7 mouse cellular contexts compared by ENCODE assay signal in genomic region chr9:66805951-66806350, GRCm38 (mm10). TPM values are rescaled to one million over a fixed set of nuclear protein-coding genes. Genes with fewer than 3 reads are reported as not detected.
DNase-seq lines count a peak whose midpoint lies in the region; ATAC-seq and TF ChIP-seq lines count a peak whose summit lies in the region.
"Not testable (repeated sequence)": the region's sequence is repeated elsewhere in the genome, so short reads cannot be mapped to it uniquely, and the experiment has no call there.

No protein-coding gene starts in this region.

- peak overlapping the region; percentile 44; the same call in 1 of the 2 replicates for H3K9ac ChIP-seq in forebrain, embryonic 16.5 days (replicated peaks; ENCODE audit: low read depth, low read length)
- not testable (repeated sequence) for H3K9ac ChIP-seq in hindbrain, embryonic 11.5 days (ENCODE audit: low read depth, low read length); liver, embryonic 14.5 days (replicated peaks)
- peak overlapping the region; percentile 50 for H3K9ac ChIP-seq in kidney, embryonic 16.5 days (replicated peaks; ENCODE audit: low read length)
- H3K9ac ChIP-seq in midbrain, embryonic 15.5 days = 0 out of 2 replicates have a peak overlapping the region, but pooled peaks have one; percentile 20

- 1% methylated on average over 36 of the region's 37 CpGs for WGBS in embryonic facial prominence, embryonic 10.5 days
- 1% methylated on average over 23 of the region's 37 CpGs for WGBS in forebrain, embryonic 16.5 days
- WGBS in hindbrain, embryonic 11.5 days = 1% methylated on average over 26 of the region's 37 CpGs
- WGBS in kidney, embryonic 16.5 days = 2% methylated on average over 30 of the region's 37 CpGs
- 4% methylated on average over 30 of the region's 37 CpGs for WGBS in liver, embryonic 14.5 days (ENCODE audit: insufficient replicate concordance)
- 1% methylated on average over 33 of the region's 37 CpGs for WGBS in midbrain, embryonic 15.5 days

- TF ChIP-seq EP300 in liver, embryonic 14.5 days (IDR thresholded peaks at IDR 0.05; ENCODE audit: low read depth) = not testable (repeated sequence)

- not testable (repeated sequence) for H3K36me3 ChIP-seq in embryonic facial prominence, embryonic 10.5 days (replicated peaks); forebrain, embryonic 16.5 days (ENCODE audit: control insufficient read depth, insufficient read depth); hindbrain, embryonic 11.5 days (ENCODE audit: control insufficient read depth, insufficient read depth, low read length); kidney, embryonic 16.5 days (ENCODE audit: insufficient read depth, low read length); liver, embryonic 14.5 days (replicated peaks; ENCODE audit: control insufficient read depth, insufficient read depth, low read depth); midbrain, embryonic 15.5 days (replicated peaks)

- peak overlapping the region; percentile 49 for H3K4me2 ChIP-seq in forebrain, embryonic 16.5 days (ENCODE audit: low read length)
- not testable (repeated sequence) for H3K4me2 ChIP-seq in hindbrain, embryonic 11.5 days (replicated peaks; ENCODE audit: low read depth, low read length)
- peak overlapping the region; percentile 51 for H3K4me2 ChIP-seq in kidney, embryonic 16.5 days (replicated peaks; ENCODE audit: low read depth, low read length)
- H3K4me2 ChIP-seq in liver, embryonic 14.5 days (ENCODE audit: low read depth) = peak overlapping the region; percentile 24; the same call in 1 of the 2 replicates
- peak overlapping the region; percentile 57 for H3K4me2 ChIP-seq in midbrain, embryonic 15.5 days

- H3K27ac ChIP-seq in embryonic facial prominence, embryonic 10.5 days (replicated peaks) = peak overlapping the region; percentile 63; the same call in 1 of the 2 replicates
- not testable (repeated sequence) for H3K27ac ChIP-seq in forebrain, embryonic 16.5 days (ENCODE audit: low read length); hindbrain, embryonic 11.5 days (ENCODE audit: low read depth, low read length); kidney, embryonic 16.5 days (ENCODE audit: low read length); liver, embryonic 14.5 days; midbrain, embryonic 15.5 days

- H3K27me3 ChIP-seq in embryonic facial prominence, embryonic 10.5 days (replicated peaks; ENCODE audit: low read depth, poor library complexity, severe bottlenecking) = peaks cover 66% of the 10 kb centered on the region
- not testable (repeated sequence) for H3K27me3 ChIP-seq in forebrain, embryonic 16.5 days (replicated peaks; ENCODE audit: control insufficient read depth, insufficient read depth, low read length); hindbrain, embryonic 11.5 days (ENCODE audit: control insufficient read depth, insufficient read depth, low read length); midbrain, embryonic 15.5 days (replicated peaks)
- peaks cover 19% of the 10 kb centered on the region for H3K27me3 ChIP-seq in kidney, embryonic 16.5 days (ENCODE audit: insufficient read depth, low read length)
- H3K27me3 ChIP-seq in liver, embryonic 14.5 days (ENCODE audit: control insufficient read depth, insufficient read depth, low read length) = peaks cover 26% of the 10 kb centered on the region

- not testable (repeated sequence) for ATAC-seq in forebrain, embryonic 16.5 days; hindbrain, embryonic 11.5 days (ENCODE audit: low FRiP score); kidney, embryonic 16.5 days (ENCODE audit: low FRiP score, low TSS enrichment); liver, embryonic 14.5 days (ENCODE audit: insufficient read depth); midbrain, embryonic 15.5 days (replicated peaks)

- TF ChIP-seq CTCF in liver, embryonic 14.5 days (IDR thresholded peaks at IDR 0.05; ENCODE audit: low read depth) = not testable (repeated sequence)

- H3K4me1 ChIP-seq in embryonic facial prominence, embryonic 10.5 days = peaks cover 11% of the 10 kb centered on the region
- H3K4me1 ChIP-seq in forebrain, embryonic 16.5 days (replicated peaks; ENCODE audit: control insufficient read depth, insufficient read depth, low read length); hindbrain, embryonic 11.5 days (replicated peaks; ENCODE audit: control insufficient read depth, insufficient read depth, low read length); kidney, embryonic 16.5 days (ENCODE audit: insufficient read depth, low read length); midbrain, embryonic 15.5 days: not testable (repeated sequence)
- H3K4me1 ChIP-seq in liver, embryonic 14.5 days (replicated peaks; ENCODE audit: control insufficient read depth in 2 of 2, insufficient read depth in 2 of 2, low read length in 1 of 2) = peaks cover 0 to 13% of the 10 kb centered on the region in 2 experiments; a peak in 2 of 4 replicates

- peak overlapping the region; percentile 51 for H3K4me3 ChIP-seq in embryonic facial prominence, embryonic 10.5 days
- peak overlapping the region; percentile 34 for H3K4me3 ChIP-seq in forebrain, embryonic 16.5 days (replicated peaks; ENCODE audit: low read length)
- H3K4me3 ChIP-seq in hindbrain, embryonic 11.5 days (ENCODE audit: low read depth, low read length) = peak overlapping the region; percentile 19; the same call in 1 of the 2 replicates
- H3K4me3 ChIP-seq in kidney, embryonic 16.5 days (ENCODE audit: low read length) = peak overlapping the region; percentile 33
- H3K4me3 ChIP-seq in liver, embryonic 14.5 days (ENCODE audit: insufficient read depth in 1 of 2, low read depth in 2 of 2, low read length in 2 of 2) = not testable (repeated sequence)
- H3K4me3 ChIP-seq in midbrain, embryonic 15.5 days = peak overlapping the region; percentile 37

- not testable (repeated sequence) for H3K9me3 ChIP-seq in embryonic facial prominence, embryonic 10.5 days; forebrain, embryonic 16.5 days (ENCODE audit: control insufficient read depth, low read length); hindbrain, embryonic 11.5 days (ENCODE audit: control insufficient read depth, low read length); kidney, embryonic 16.5 days (ENCODE audit: low read length); liver, embryonic 14.5 days (ENCODE audit: control insufficient read depth, low read length); midbrain, embryonic 15.5 days

- DNase-seq in embryonic facial prominence, embryonic 10.5 days (ENCODE audit: low spot score) = peak; percentile 54
- peak; percentile 62 for DNase-seq in hindbrain, embryonic 11.5 days (ENCODE audit: low spot score)
- not testable (repeated sequence) for DNase-seq in liver, embryonic 14.5 days (ENCODE audit: low read depth in 3 of 3, low spot score in 3 of 3)
- peak; percentile 5 for DNase-seq in right cerebral cortex, postnatal 4 days

RNA-seq across cellular contexts. Expression of gene Gm10647, which starts 9.1 kb away (rescaled TPM):
- polyA plus RNA-seq in embryonic facial prominence, embryonic 10.5 days (2016; fragmentation: Nextera tagmentation; extraction: Ambion mirVana) = 0.57 and 0.62 TPM in 2 replicates
- 0.42 and 0.43 TPM in 2 replicates for polyA plus RNA-seq in forebrain, embryonic 16.5 days (2015; fragmentation: Nextera tagmentation; extraction: Ambion mirVana)
- 0.31 and 0.34 TPM in 2 replicates for polyA plus RNA-seq in hindbrain, embryonic 11.5 days (2014; fragmentation: Nextera tagmentation; extraction: Ambion mirVana)
- 0.71 and 1.2 TPM in 2 replicates for polyA plus RNA-seq in kidney, embryonic 16.5 days (2015; fragmentation: Nextera tagmentation; extraction: Ambion mirVana)
- 0.05 and 0.06 TPM in 2 replicates for polyA plus RNA-seq in liver, embryonic 14.5 days (2012; rRNA removed)
- polyA plus RNA-seq in liver, embryonic 14.5 days (2014; fragmentation: Nextera tagmentation; extraction: Ambion mirVana) = 0.08 and 0.11 TPM in 2 replicates
- 0.54 and 0.58 TPM in 2 replicates for polyA plus RNA-seq in midbrain, embryonic 15.5 days (2015; fragmentation: Nextera tagmentation; extraction: Ambion mirVana)

RNA-seq across cellular contexts. Expression of gene Aph1b, which starts 10.7 kb away (rescaled TPM):
- polyA plus RNA-seq in embryonic facial prominence, embryonic 10.5 days (2016; fragmentation: Nextera tagmentation; extraction: Ambion mirVana) = 9.5 and 9.6 TPM in 2 replicates
- 32.9 and 34.3 TPM in 2 replicates for polyA plus RNA-seq in forebrain, embryonic 16.5 days (2015; fragmentation: Nextera tagmentation; extraction: Ambion mirVana)
- 16.7 and 20.4 TPM in 2 replicates for polyA plus RNA-seq in hindbrain, embryonic 11.5 days (2014; fragmentation: Nextera tagmentation; extraction: Ambion mirVana)
- polyA plus RNA-seq in kidney, embryonic 16.5 days (2015; fragmentation: Nextera tagmentation; extraction: Ambion mirVana) = 11.3 and 12.0 TPM in 2 replicates
- 0.32 and 0.46 TPM in 2 replicates for polyA plus RNA-seq in liver, embryonic 14.5 days (2012; rRNA removed)
- polyA plus RNA-seq in liver, embryonic 14.5 days (2014; fragmentation: Nextera tagmentation; extraction: Ambion mirVana) = 1.3 and 1.5 TPM in 2 replicates
- polyA plus RNA-seq in midbrain, embryonic 15.5 days (2015; fragmentation: Nextera tagmentation; extraction: Ambion mirVana) = 21.5 and 23.1 TPM in 2 replicates

RNA-seq across cellular contexts. Expression of gene Aph1c, which starts 28.6 kb away (rescaled TPM):
- polyA plus RNA-seq in embryonic facial prominence, embryonic 10.5 days (2016; fragmentation: Nextera tagmentation; extraction: Ambion mirVana) = 1.7 and 1.8 TPM in 2 replicates
- polyA plus RNA-seq in forebrain, embryonic 16.5 days (2015; fragmentation: Nextera tagmentation; extraction: Ambion mirVana) = 3.1 and 5.9 TPM in 2 replicates
- 1.1 and 2.9 TPM in 2 replicates for polyA plus RNA-seq in hindbrain, embryonic 11.5 days (2014; fragmentation: Nextera tagmentation; extraction: Ambion mirVana)
- 11.5 and 11.7 TPM in 2 replicates for polyA plus RNA-seq in kidney, embryonic 16.5 days (2015; fragmentation: Nextera tagmentation; extraction: Ambion mirVana)
- 0.77 and 0.80 TPM in 2 replicates for polyA plus RNA-seq in liver, embryonic 14.5 days (2012; rRNA removed)
- 2.4 and 2.5 TPM in 2 replicates for polyA plus RNA-seq in liver, embryonic 14.5 days (2014; fragmentation: Nextera tagmentation; extraction: Ambion mirVana)
- 2.6 and 3.2 TPM in 2 replicates for polyA plus RNA-seq in midbrain, embryonic 15.5 days (2015; fragmentation: Nextera tagmentation; extraction: Ambion mirVana)
